Mouse (Mus musculus) layer of hippocampus, adult 6 months (tissue): ENCODE data around the gene Clec2l. TPM values are rescaled to one million over a fixed set of nuclear protein-coding genes. Genes with fewer than 3 reads are reported as not detected.

ENCODE experiments used
- long read RNA-seq, 2 experiments: library from polyadenylated mRNA; unstranded; transcript quantifications; one replicate each; pipeline ENCODE4 v2.0.0; 2019 to 2020
- polyA plus RNA-seq: library from polyadenylated mRNA; unstranded; fragments of <200 nt; fragmentation: Nextera tagmentation; gene quantifications from 2 replicates; pipeline ENCODE4 v1.2.3, GENCODE M21; 2021

The Clec2l gene
- polyA plus RNA-seq = 9.7 and 13.0 TPM in 2 replicates
- long read RNA-seq, experiment 1, transcript Clec2l-201 (5 exons, 1,428 nt) = major isoform, 11 of 21 reads
- long read RNA-seq, experiment 1, partial matches to known transcripts = 6 of 21 reads
- long read RNA-seq, experiment 1, other reads (novel, unspliced or antisense) = 4 of 21 reads
- long read RNA-seq, experiment 2, transcript Clec2l-201 (5 exons, 1,428 nt) = major isoform, 11 of 18 reads
- long read RNA-seq, experiment 2, partial matches to known transcripts = 1 of 18 reads
- long read RNA-seq, experiment 2, other reads (novel, unspliced or antisense) = 6 of 18 reads

GRCm38 (mm10) chr6:38662714-38663615 is at the start of gene Clec2l:
Gene Clec2l (plus strand): TSS chr6:38663069.

GRCm38 (mm10) chr6:38636852-38637618 is 25.8 kb upstream of the Clec2l start, which contains the start of gene Klrg2:
Gene Klrg2 (minus strand): TSS chr6:38637242.

Other genes with a start within 250 kb of the Clec2l start
- 4.1 and 4.5 TPM in 2 replicates for gene Ubn2, start 229.1 kb upstream of the Clec2l start, polyA plus RNA-seq
- gene Fmc1, start 129.6 kb upstream of the Clec2l start, polyA plus RNA-seq = 164 and 178 TPM in 2 replicates
- gene Luc7l2, start 111.7 kb upstream of the Clec2l start, polyA plus RNA-seq = 3.0 and 3.5 TPM in 2 replicates
- 0.24 and 0.67 TPM in 2 replicates for gene Klrg2, start 25.8 kb upstream of the Clec2l start, polyA plus RNA-seq
- 3.9 TPM in 2 replicates for gene Tbxas1, start 212.3 kb downstream of the Clec2l start, polyA plus RNA-seq
- 13.1 and 14.9 TPM in 2 replicates for gene Hipk2, start 213.1 kb downstream of the Clec2l start, polyA plus RNA-seq